Mouse (Mus musculus): Measurements from ENCODE around the gene Fam83g.
"Not testable (repeated sequence)": the region's sequence is repeated elsewhere in the genome, so short reads cannot be mapped to it uniquely, and the experiment has no call there.

Fam83g gene

DNA sequence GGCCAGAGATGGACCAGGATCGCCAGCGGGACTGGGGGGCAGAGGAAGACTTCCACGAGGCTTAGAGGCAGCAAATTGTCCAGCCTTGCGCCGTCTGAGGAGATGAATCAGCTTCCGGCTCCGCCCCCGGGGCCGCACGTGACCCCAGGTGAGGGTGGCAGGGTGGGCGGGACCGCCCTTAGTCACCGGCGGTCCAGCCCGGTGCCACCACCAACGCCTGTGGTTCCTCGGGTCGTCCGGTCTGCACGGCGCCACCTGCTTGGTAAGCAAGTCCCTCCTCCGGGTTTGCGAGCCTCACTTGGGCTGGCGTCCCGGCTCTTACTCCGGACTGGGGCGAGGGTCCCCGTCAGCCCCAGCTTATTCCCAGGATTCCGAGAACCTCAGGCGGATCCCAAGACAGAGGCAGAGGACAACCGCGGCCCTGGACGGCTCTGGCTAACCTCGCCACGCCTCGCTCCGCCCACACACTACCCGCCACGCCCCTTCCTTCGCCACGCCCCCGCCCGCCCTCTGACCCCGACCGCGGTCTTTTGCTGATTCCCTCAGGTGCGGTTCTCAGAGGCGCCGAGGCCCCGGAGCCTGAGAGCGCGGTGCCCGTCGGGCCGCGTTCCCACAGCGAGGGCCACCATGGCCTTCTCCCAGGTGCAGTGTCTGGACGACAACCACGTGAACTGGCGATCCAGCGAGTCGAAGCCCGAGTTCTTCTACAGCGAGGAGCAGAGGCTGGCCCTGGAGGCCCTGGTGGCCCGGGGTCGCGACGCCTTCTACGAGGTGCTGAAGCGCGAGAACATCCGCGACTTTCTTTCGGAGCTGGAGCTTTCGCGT is at the start of gene Fam83g:
TSS of gene Fam83g (plus strand) at position 185 of the 825 bp plus-strand sequence.
- peak; percentile 37 to 63 for DNase-seq (ENCODE audit: low read depth in 2 of 2, low spot score in 2 of 2)

DNA sequence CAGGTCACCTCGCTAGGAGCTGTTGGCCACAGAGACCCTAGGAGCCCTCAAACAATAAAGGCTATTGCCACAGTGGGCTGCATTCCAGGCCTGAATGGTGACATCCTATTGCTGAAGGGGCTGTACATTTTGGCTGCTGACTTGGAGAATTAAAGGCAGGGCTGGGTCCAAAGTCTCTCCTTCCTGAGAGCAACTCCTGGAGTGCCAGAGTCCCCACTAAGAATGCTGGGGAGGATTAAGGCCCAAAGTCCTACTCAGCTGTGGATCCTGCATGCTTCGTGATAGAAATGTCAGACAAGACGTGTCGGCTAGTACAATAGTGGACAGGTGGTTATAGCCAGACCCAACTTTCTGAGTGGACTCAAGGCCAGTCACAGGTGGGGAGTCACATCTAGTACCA is 47.6 kb upstream of the Fam83g start:
- not testable (repeated sequence) for DNase-seq (ENCODE audit: low read depth in 2 of 2, low spot score in 2 of 2)

DNA sequence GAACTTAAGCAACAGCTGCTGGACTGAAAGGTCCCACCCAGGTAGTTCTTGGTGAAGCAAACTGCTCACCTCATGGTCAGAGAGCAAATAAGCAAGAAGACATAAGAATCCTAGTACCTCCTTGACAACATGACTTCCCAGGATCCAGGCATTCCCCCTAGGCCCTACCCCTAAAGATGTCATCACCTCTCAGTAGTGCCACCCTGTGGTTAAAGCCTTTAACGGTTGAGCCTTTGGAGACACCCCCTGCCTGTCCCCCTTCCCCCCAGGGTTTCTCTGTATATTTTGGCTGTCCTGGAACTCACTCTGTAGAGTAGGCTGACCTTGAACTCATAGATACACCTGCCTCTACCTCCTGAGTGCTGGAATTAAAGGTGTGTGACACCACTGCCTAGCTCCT is 46.5 kb upstream of the Fam83g start:
- no peak for DNase-seq (ENCODE audit: low read depth in 2 of 2, low spot score in 2 of 2)

DNA sequence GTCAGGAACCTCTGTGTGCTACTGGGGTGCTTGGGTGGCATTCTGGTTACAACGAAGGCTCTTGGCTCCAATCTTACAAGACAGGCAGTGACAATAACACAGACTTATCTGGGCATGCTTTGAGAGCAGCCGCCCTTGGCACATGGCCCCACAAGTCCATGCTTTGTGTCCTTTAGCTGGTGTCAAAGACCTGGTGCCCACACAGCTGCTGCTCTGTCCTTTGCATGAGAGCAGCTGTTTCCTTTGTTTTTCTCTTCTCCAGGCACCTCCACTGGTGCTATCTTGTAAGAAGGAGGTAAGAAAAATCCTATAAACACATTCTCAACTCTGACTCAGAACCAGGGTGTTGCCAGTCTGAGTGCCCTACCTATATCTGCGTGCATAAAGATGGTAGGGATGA is 46.0 kb upstream of the Fam83g start:
- DNase-seq (ENCODE audit: low read depth in 2 of 2, low spot score in 2 of 2): no peak

DNA sequence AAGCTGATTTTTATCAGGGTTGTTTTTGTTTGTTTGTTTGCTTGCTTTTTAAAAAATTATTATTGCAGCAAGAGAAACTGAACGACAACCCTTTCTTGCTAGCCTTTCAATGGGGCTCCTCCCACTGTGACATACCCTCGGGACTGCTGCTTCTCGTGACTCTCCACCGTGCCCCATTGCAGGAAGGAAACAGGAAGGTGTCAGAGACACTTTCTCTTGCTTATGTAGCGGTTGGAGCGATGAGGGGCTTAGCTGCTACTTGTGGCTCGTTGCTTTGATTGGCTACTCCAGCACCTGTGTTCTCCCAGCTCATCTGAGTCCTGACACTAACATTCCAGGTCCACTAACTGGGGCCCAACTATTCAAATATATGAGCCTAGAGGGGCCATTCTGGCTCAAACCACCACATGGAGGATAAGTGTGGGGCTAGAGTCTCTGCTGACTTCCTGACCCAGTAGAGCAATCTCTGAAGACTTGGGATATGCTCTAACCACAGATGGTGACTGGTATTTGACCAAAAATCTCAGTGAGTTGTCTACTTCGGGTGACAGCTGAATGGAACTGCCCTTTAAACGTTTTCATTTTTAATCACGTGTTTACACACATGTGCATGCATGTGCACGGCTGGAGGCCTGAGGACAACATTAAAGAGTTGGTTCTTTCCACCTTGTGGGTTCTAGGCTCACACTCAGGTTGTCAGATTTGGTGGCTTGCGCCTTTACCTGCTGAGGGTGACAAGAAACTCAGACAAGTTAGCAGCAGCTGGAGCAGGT is 44.9 kb upstream of the Fam83g start:
- DNase-seq (ENCODE audit: low read depth in 2 of 2, low spot score in 2 of 2): peak in 1 of 2 experiments; percentile 53

DNA sequence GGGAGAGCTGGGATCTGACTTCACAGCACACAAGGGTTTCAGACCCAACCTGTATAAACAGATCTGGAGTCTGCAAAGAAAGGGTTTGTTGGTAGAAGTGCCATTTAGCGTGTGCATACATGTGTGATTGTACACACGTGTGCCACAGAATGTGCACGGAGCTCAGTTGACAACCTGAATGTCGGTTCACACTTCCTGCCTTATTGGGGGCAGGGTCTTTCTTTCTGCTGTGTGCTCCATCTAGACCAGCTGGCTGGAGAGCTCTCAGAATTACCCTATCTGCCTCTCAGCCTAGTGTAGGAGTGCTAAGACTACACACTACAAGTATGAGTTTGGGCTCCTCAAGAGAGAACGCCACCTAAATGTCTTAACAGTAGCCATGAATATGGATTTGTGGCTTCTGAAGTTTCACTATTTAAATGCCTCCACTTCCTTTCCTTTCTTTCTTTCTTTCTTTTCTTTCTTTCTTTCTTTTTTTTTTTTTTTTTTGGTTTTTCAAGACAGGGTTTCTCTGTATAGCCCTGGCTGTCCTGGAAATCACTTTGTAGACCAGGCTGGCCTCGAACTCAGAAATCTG is 44.2 kb upstream of the Fam83g start:
- DNase-seq (ENCODE audit: low read depth in 2 of 2, low spot score in 2 of 2): no peak

DNA sequence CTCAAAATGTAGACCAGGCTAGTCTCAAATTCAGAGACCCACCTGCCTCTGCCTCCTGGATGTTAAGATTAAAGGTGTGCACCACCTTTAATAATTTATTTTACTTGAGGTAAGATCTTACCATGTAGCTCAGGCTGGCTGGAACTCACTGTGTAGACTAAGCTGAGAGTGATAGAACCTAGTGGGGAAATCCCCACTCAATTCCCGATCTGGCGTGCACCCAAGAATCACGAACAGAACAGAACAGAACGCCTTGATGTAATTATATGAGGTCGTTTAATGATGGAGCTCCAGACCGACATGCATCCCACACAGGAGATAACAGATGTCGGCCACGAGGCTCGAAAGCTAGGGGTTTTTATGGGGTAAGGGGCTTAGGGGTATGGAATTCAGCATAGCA is 43.3 kb upstream of the Fam83g start:
- not testable (repeated sequence) for DNase-seq (ENCODE audit: low read depth in 2 of 2, low spot score in 2 of 2)

DNA sequence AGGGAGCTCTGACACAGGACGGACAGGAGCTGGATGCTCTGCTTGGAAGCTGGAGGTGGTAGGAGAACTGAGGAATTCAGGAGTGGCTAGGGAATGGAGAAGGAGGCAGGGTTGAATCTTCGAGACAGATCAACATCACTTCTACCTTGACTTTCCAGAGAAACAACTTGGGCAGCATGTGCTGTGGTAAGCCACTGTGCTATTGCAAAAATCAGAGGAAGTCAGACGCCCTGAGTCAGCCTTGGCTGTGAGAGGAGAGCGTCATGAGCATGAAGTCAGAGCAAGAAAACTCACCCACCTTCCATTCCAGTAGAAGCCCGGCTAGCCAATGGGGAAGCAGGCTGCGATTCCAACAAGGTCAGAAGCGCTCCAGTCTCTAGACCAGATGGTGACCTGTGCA is 41.8 kb upstream of the Fam83g start:
- DNase-seq (ENCODE audit: low read depth in 2 of 2, low spot score in 2 of 2): no peak

DNA sequence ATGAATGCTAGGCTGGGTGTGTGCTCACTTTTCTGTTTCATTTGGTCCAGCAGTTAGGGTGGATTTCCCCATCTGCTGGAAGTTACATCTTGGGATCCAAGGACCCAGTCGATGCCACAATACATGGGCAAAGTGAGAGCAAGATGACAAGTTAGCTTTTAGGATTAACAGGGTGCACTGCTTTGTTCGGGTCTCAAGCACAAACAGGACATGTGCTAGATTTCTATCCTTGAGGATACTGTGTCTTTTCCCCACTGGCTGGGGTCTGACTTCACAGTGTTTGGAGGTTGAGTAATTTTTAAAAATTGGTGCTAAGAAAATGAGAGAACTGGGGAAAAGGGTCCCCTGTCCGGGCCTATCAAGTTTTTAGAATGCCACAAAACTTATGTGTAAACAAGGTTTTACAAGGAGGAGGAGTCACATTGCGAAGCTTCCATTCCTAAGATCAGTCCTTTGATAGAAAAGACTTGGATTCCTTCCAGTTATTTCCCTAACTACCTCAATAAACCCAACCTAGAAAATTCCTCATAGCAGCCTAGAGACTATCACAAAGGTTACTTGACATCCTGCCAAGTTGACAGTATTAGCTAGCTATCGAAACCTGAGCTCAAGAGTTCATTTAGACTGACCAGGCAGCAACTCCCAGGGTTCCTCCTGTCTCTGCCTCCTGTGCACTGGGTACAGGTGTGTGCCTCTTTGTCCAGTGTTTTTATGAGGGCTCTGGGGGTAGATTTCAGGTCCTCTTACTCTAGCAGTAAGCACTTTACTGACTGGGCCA is 40.5 kb upstream of the Fam83g start:
- DNase-seq (ENCODE audit: low read depth in 2 of 2, low spot score in 2 of 2): no peak

DNA sequence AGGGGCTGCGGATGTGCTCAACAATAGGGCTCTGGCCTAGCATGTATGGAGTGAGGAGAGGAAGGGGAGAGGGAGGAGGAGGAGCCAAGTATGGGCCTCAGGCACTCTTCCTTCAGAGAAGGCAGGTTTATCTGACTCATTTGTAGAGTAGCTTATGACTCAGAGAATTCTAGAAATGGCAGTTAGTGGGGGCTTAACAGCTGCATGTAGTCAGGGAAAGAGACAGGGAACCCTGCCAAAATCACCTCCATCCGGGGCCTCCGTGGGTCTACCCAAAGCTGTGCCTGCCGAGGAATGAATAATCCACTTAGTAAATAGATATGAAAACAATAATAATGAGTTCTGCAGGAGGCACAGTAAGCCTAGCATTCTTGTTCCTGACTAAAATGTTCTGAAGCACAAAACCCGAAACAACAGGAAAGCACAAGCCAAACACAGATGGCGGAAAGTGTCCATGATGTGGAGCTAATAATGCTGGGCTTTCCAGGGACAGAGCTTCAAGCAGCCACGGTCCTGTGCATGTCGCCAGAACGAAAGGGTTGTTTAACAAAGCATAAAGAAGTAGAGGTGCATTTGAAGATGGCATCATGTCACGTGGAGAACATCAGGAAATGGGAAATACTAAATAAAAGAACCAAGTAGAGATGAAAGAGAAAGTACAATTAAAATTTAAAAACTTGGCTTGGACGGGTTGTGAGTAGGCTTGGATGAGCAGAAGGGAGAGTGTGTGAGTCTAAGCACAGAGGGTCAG is 39.1 kb upstream of the Fam83g start:
- DNase-seq (ENCODE audit: low read depth in 2 of 2, low spot score in 2 of 2): no peak

DNA sequence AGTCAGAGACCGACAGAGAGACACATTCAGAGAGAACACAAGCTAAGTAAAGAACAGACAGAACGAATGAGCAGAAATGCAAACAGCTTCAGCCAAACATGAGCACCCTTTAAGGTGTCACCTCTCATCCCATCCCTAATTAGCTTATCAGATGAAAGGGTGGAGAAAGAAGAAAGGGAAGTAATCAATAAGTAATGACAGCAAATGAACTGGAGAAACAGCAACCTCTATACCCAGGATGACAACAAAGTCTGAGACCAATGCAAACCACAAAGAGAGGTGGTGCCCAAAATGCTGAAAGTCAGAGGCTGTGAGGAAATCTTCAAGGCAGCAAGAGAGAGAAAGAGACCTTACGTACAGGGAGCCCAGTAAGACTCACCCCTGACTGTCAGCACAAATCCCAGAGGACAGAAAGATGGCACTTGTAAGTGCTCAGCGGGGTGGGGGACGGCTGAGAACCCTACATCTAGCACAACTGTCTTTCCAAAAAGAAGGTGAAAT is 38.5 kb upstream of the Fam83g start:
- DNase-seq (ENCODE audit: low read depth in 2 of 2, low spot score in 2 of 2): no peak

DNA sequence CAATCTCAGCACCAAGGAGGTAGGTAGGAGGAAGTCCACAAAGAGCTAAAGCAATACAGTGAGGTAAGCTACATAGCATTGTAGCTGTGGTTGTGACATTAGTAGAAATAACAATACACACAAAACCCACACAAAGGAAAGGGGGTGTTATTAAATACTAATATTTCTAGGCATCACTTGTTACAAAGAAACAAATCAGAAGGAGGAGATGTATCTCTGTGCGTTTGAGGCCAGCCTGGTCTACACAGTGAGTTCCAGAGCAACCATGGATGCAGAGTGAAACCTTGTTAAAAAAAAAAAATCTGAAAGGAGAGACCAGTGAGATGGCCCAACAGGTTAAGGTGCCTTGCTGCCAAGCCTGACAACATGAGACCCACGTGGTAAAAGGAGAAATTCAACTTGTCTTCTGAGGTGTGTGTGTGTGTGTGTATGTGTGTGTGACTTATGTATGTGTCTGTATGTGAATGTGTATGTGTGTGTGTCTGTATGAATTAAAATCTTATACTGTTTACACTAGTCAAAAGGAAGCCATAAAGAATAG is 37.3 kb upstream of the Fam83g start:
- DNase-seq (ENCODE audit: low read depth in 2 of 2, low spot score in 2 of 2): no peak

DNA sequence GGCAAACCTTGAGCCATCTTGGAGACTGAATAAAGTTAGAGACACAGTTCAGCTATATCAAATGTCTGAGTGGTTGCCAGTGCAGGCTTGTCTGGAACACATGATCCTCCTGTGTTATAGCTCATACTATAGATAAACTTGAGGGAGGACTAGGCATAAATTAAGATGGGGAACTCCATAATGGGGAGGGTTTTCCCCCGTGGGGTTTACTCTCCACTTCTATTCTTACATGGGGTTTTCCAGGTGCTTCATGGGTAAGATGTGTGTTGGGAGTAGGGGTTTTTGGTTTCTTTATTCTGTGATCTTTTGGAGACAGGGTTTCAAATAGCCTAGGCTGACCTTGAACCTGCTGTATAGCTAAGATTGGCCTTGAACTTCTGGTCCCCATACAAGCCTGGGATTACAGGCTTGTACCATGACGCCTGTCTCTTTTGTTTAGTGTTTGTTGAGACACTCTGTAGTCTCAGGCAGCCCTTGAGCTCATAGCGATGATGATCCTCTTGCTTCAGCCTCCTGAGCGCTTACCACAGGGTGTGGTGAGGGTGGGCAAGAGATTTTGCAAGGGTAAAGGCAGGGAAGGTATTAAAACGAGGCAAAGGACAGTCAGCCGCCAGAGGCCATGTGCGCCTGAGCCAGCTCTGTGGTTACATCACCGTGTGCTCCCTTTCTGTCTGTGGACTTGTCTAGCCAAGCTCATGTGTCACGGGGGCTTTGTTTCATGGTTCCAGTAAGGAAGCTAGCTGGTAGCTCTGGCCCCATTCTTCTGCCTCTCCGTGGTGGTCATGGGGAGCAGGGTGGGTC is 36.6 kb upstream of the Fam83g start:
- DNase-seq (ENCODE audit: low read depth in 2 of 2, low spot score in 2 of 2): peak; percentile 40 to 41

DNA sequence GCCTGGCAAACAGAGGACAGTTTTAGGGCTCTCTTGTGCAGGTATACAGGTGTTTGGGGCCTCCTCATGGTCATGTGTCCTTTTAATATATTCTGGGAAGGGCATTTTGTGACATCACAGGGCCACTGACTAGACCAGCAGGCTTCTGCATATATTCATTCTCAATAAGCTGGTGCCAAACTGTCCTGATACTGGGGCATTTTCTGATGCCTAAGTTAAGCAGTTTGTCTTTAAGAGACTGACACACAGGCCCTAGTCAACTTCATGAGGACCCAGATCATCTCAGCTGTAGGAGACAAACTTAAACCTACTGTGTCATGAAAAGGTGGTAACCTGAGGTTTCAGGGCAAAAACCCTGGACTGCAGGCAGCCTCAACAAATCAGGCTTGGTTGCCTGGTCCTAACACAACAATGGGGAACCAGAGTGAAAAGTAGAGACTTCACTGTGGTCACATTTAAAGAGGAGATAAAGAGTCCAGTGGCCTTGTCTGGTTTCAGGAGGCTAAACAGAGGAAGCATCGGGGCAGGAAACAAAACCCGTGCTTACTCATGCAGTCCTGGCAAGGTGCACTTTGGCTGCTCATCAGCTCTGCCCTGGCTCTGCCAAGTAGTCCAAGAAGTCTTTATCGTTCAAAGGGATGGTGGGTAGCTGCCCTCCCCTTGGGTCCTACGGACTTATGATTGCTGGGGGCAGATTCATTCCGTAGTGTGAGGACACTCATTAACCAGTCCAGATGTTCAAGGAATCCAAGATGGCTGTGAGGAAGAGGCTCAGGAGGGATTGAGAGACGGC is 35.7 kb upstream of the Fam83g start:
- no peak for DNase-seq (ENCODE audit: low read depth in 2 of 2, low spot score in 2 of 2)

DNA sequence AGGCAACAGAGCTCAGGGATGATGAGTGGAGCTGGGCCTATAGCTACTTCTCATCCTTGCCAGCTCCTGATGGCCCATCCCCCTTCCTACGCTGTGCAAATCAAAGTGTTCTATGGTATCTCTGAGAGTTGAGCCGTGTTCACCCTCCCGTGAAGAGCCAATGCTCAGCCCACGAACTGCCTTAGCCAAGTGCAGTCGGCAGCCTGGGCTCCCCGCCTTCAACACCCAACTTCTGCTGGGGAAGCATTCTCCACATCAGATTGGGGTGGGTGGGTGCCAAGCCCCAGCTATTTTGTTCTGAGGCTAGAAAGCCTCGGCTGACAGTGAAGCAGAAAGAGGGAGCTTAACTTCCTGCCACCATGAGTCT is 35.2 kb upstream of the Fam83g start:
- no peak for DNase-seq (ENCODE audit: low read depth in 2 of 2, low spot score in 2 of 2)

DNA sequence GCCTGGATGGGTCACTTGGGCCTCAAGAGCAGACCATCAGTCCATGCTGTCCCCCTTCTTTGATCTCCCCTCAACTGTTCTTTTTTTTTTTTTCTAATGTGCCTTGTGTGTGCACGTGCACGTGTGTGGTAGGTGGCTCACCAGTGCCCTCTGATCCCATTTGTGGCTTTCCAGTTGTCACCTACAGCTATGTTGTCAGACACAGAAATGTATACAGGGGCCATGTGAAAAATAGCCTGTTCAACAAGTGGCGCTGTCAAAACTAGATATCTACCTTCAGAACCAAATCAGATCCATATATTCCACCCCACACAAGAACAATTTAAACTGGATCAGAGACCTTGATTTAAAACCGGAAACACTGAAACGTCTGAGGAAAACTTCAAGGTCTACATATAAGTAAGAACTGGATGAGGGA is 34.7 kb upstream of the Fam83g start:
- no peak for DNase-seq (ENCODE audit: low read depth in 2 of 2, low spot score in 2 of 2)

DNA sequence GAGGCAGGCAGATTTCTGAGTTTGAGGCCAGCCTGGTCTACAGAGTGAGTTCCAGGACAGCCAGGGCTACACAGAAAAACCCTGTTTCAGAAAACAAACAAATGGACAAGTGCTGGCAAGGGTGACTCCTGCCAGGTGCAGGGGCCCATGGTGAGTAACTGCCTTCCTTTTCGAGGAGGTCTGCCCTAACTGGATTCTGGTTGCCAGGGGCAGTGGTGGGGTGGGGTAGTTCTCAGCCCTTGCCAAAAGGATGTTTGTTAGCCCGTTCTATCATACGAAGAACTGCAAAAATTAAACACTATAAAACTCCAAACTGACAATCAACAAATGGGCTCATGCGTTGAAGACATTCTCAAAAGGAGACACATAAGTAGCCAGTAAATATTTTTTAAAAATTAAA is 34.3 kb upstream of the Fam83g start:
- no peak for DNase-seq (ENCODE audit: low read depth in 2 of 2, low spot score in 2 of 2)

DNA sequence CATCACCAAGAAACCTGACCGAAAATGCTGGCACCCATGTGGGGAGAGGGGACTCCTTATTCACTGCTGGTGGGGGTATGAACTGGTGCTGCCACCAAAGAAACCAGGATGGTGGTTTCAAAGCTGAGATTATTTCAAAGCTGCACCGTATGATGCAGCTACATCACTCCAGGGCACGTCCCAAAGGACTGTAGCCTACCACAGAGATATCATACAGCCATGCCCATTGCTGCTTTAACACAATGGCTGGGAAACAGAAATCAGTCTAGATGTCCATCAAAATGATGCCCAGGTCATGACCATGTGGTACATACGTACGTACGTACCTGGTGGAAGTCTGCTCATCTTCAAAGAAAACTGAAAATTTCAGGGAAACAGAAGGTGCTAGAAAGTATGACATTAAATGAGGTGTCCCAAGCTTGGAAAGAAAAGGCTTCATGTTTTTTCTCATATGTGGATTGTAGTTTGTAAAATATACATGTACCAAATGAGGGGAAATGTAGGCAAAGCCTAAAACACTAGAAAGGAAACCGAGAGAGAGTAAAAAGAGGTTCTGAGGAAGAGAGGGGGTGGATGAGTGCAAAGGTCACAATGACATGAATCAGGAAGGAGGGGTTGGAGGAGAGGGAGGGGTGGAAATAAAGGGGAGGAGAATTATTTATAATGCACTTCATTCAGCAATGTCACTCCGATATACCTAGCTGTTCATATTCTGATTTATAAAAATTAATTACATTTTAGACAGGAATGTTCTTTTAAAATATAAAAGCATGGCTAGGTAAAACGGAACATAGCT is 33.2 kb upstream of the Fam83g start:
- DNase-seq (ENCODE audit: low read depth in 2 of 2, low spot score in 2 of 2): no peak

Data from CD8-positive naive resting alpha-beta T cell, adult 2 months (primary cell).